Mouse (Mus musculus) kidney, postnatal 14 days (tissue): Measurements from ENCODE around the gene Pik3r1.

Experiments used
- DNase-seq: peaks from one replicate; pipeline ENCODE4 v3.0.0; 2022; ENCODE audit warnings: mixed read lengths

Pik3r1 gene

DNA sequence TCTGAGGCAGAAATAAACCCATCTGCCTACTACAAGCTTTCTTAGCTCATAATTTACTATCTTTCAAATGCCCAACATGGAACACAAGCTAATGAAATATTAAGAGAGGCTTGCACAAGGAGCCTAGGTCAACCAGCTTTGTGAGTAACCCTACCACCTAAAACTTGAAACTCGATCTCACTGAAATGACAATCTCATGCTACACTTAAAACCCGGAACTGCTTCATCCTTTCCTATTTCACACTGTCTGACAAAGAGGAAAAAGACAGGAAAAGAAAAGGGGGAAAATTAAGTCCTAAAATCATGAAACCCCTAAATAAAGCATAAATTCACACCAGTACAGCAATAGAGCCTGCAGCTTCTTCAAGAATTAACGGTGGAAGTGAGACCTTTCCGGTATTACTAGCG, 1.4 kb downstream of the Pik3r1 start:
- no peak for DNase-seq

DNA sequence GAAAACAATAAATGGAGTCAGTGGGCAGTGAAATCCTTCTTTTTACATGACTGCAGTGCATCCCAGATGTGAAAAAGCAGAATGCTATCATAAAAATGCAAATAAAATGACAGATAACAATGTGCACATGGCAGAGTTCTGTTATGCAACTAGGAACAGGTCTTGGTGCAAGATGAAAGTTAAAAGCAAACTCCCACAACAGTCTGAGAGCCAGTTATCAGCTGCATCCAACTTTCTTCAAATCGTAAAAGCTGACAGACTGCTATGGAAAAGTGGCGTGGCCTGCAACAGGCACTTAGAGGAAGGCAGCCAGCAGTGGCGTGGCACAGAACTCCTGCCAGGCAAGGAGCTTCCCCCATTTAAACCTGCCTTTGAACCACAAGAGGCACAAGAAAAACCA, 2.0 kb downstream of the Pik3r1 start:
- DNase-seq, result no peak

DNA sequence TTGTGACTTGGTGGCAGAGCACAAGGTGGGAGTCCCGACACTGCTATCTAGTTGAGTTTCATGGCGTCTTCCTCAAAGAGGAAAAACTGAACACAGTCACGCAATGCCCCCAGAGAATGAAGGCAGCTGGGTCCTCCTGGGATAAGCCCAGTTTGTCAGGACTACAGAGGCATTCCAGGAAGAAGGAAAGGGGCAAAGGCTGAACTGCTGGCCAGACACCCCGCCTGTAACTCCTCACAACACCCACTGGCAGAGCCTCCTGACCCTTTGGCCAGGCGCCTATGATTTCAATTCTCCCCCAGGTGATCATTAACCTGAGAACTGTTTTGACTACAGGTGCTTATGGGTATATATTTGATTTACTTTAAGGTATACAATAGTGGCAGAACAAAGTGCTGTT, 3.9 kb downstream of the Pik3r1 start:
- DNase-seq, result peak; percentile 84

DNA sequence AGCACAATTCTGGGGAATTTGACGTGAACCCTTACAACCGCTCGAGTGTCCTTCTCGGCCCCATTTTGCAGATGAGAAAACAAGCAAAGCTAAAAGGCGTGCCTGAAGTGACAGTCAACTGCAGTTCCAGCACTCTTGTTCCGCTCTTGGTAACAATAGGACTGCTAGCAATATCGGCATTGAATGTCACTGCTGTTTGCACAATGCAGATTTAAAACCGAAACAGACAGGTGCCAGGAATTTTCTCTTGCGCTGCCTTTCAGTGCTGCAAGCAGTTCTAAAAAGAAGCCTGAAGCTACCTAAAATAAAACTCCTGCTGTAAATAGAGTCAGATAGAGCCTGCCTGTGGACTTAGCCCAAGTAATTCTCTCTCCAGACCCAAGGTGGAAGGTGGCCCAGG, 4.3 kb downstream of the Pik3r1 start:
- DNase-seq, result no peak

DNA sequence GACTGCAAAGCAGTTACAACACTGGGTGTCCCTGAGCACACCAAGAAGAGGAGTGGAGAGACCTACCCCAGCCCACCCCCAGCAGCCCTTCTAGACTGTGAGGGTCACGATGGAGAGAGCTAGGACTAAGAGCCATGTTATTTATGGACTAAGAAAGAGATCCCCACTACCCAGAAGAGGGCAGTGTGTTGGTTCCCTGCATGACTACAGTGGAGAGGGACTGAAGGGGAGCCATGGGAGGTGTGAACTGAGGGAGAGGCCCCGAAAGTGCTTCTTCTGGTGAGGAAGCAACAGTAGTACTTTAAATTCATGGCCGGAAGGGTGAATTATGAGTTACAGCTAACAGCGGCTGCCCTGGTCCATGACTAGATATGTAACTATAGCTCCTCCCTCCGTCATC, 4.9 kb downstream of the Pik3r1 start:
- DNase-seq, result no peak

DNA sequence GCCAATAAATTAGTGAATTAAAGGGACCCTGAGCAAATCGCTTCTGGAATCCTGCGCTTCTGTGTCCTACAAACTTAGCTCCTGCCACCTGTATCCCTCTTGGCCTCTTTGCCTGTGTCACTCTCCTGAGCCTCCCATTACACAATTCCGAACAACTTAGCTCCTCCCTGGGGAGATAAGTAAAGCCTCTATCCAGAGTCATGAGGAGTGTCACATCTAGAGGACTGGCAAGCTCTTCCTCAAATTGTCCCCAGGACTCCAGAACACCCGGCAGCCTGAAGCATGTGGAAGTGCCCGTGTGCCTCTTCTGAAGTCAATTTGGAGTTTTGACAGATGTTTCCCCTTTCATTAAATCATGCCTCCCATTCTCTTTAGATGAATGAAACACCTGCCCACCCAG, 6.4 kb downstream of the Pik3r1 start:
- no peak for DNase-seq

DNA sequence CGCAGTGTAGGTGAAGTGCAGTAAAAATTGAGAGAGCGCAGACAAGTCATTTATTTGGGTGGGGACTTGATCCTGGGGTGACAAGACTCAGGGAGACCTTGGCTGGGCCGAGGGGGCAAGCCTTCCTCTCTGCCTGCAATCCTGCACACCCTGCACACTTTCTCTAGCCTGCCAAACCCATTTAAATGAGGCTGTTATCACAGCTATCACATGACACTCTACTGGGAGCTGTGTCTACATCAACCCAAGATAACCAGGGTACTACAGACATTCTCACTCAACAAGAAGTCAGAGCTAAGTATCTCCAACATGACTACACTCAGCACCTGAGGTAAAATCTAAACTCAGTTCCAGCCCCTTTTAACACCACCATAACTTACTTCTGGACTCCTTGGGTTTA, 7.1 kb downstream of the Pik3r1 start:
- no peak for DNase-seq

DNA sequence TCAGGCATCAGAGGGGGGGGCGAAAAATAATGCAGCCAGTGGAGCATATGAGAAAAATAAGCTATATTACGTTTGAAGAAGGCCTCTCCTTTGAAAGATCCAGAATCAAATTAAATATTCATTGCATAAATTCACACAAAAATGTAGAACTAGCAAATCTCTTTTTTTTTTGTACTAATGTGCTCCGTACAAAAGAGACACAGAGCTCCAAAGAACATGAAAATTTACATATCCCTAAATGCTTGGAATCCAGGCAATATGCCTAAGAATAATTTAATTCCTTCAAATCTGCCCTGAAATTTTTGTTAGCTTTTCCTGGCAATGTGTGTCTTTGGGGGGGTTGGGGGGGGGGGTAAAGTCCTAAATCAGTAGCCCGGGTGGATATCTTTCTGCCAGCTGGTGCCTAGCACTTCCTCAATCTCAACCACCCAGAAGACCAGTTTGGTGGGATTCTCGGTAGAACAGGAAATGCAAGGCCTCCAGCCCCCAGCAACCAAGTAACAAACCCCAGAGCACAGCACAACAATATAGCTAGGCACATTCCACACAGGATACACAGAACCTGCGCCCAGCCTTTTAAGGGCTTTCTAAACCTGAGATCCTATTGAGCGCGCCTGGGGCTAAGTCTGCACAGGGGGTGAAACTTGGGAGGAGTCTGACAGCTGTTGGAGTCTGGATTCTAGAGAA, 7.9 kb downstream of the Pik3r1 start:
- DNase-seq, result peak; percentile 31

DNA sequence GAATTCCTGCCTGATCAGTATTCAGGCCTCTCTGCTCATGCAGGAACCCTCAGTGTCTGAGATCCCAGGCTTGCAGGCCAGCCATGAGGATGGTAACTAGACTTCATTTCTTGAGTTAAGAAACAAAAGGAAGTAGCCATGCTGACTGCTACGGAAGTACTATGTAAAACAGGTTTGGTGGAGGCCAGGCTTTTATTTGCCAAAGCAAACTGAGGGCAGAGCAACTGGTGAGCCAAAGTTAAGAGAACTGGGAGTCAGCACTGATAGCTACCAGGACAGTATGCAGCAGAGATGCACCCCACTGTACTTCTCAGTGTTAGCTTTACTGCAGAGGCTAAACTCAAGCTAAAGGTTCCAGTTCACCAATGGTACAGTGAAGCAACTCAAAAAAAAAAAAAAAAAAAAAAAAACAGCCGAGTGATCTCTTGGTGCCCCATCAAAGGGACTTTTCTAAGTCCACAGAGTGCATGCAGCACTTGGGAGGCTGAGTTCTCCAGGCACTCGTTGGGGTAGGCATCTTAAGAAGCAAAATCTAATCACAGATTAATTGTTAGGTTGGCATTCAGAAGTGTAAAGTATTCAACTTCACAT, 8.6 kb downstream of the Pik3r1 start:
- DNase-seq, result no peak

DNA sequence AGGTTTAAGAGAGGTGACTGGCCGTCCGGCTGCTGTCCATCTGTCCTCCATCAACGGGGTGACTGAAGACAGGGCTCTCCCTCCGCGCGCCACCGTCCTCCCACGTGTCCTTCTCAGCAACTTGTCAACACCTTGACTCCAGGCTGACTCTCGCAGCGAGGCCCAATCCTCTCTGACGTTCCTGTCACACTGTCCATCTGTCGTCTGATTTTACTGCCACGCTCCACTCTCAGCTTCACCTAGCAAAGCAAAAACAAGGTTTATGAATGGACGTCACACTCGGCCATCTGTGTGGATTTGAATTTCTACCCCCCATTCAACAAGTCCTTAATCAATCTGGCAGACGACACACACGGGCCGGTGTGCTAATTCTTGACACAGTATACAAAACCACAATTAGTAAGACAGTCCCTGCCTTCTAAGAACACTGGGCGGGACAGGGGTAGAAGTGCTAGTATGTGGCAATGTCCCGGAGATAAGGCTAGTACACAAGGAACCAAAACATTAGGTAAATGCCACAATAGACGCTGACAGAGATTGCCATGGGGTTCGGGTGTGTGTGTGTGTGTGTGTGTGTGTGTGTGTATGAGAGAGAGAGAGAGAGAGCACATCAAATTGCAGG, 10.1 kb downstream of the Pik3r1 start:
- no peak for DNase-seq

DNA sequence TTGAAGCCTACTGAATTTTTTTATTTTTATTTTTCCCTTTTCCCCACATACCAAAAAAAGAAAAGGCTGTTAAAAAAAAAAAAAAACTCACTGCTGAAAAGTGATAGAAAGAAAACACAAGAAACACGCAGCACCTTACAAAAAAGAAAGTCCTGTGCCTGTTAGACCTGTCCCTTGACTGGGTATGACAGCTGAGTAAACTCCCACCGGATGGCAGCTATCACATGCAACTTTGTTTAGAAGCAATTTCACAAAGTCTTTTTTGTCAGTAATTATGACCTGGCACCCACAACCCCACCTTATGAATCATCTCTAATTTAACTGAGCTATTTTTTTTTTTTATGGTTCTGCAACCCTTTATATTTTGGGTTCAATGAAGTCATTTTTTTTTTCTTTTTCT, 12.8 kb downstream of the Pik3r1 start:
- DNase-seq, result no peak

DNA sequence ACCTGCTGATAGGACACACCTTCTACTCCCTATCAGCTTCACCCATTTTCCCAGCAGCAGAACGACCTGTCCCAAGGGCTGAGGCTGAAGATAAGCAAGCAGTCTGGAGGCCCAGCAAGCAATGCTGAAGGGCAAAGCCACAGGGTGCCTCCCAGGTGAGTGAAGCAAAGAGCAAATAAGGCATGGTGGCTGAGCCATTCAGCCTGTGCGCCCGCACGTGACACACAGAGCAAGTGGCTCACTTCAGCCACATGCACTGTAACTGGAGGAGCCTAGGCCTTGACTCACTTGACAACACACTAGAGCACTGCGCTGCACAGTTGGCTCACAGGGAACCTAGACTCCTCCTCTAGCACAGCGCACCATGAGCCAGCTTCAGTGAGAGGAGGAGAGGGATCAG, 14.4 kb downstream of the Pik3r1 start:
- peak; percentile 27 for DNase-seq

DNA sequence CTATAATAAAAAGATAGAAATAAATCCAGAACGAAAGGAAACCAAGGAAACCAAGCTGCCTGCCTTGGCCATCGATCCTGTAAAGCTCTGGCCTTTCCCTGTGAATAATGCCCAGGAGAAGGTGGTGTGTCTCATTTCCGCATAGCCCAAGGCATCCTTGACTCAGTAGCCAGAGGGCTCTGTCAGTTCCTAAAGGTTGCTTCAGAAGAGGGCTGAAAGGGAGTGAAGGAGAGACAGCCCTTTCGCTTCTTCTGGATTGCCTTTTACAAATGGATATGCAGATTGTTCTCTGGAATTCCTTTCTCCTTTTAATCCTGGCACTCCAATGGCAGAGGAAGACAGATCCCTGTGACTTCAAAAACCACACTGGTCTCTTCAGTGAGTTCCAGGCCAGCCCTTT, 16.2 kb downstream of the Pik3r1 start:
- DNase-seq, result no peak

DNA sequence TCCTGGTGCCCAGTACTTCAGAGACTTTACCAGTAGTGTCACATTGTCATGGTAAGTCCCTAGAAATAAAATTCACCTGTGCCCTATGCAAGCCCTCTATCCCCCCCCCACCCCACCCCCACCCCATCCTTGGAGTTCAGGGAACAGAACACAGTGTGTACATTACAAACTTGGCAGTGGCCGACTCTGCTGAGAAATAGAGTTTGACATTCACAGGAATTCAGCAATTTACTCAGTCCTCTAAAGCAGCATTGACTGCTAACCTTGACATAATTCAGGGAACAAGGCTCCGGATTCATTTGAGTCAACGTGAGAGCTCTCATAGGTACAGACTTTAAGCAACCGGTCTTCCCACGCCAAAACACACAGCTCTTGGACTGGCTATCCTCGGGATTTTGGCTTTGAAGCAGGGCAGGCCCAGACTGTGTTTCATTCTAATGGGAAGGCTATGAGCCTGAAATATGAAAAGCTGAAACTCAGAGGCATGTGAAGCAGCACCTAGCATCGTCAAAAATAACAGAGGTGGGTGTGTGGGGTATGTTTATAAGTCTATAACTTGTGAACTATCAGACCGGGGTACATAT, 21.9 kb downstream of the Pik3r1 start:
- DNase-seq, result no peak

DNA sequence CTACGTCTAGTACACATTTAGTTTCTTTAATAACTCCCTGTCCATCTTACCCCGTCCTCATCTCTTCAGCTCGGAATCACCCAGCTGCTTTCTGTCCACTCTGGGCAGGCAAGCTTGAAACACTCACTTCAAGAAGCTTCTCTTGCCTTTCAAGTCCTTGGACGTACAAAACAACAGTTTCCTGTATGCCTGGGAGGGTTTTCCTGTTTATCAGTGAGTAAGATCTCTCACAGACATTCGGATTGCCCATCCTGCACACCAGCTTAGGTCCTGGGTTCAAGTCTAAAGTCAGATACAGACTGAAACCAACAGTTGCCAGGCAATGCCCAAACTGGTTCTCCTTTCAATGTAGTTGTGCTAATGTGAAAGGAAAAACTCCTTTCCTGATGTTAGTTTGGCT, 23.1 kb downstream of the Pik3r1 start:
- DNase-seq, result no peak

DNA sequence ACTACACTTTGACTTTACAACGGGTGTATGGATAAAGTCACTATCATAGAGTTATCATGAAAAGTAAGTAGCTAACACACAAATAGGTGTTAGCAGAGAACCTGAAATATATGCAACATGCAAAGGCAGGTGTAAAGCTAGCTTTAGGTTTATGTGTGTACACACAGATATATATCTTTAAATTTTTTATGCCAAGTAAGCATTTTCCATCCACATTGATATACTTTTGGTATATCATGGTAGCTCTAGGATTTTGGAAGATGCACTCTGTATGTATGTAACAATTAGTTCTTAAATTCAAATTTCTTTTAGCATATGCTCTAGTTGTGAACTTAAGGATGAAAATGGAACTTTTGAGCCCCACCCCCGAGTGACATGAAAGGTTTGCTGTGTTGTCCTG, 24.0 kb downstream of the Pik3r1 start:
- DNase-seq, result no peak

DNA sequence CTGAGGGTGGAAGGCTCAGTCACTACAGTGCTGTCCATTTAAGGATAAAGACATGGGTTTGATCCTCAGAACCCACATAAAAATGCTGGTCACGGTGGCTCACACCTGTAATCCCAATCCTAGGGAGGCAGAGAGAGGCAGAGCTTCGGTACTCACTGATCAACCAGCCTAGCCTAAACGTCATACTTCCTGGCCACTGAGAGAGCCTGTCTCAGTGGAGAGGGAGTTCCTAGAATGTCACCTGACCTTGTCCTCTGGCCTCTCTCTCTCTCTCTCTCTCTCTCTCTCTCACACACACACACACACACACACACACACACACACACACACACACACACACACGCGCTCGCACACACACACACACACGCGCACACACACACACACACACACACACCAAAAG, 24.8 kb downstream of the Pik3r1 start:
- DNase-seq, result no peak

DNA sequence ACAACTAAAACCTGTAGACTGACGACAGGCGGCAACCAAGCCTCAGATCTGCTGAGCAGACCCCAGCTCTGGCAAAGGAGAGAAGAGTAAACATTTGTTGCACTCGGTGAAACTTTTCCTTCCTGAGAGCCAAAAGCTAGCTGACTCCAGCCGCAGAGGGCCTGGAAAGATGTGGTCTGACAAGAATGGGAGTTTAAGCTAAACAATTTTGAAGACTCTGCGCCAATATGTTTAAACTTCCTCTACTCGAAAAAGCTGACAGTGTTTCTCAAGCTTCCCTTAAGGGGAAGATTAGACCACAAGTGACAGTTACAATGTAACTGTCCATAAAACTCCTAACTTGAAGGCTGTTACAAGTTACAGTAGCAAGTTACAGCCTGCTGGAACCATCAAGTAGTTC, 25.4 kb downstream of the Pik3r1 start:
- DNase-seq, result no peak

DNA sequence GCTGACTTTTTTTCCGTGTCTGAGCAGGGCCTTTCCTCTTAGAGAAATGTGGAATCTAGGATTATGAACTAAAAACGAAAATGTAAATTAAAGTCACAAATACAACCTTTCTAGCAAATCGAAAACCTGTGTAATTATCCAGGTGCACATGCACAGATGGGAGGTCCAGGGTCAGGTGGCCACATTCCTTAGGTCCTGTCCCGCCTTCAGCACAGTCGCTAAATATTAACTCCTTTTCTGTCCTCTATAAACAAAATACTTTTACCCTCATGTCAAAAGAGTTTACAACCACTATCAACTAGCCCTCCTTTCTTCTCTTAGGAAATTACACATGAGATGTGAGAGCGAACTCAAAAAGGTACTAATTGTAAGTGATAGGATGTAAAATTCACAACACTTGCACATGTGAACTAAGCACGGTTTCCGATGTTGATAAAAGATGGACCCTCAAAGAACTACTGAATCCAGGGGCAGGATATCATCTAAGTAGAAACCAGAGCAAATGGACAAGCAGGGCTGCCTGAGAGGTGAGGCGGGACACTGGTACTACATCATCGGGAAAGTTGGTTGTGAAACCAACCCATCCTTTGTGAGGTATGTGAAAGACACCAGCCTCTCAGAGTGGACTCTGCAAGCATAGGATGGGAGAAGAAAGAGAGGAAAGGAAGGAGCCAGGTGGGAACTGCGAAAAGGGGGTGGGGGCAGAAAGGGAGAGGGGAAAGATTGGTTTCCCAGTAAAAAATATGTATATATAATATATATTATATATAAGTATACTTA, 26.3 kb downstream of the Pik3r1 start:
- DNase-seq, result peak; percentile 58

DNA sequence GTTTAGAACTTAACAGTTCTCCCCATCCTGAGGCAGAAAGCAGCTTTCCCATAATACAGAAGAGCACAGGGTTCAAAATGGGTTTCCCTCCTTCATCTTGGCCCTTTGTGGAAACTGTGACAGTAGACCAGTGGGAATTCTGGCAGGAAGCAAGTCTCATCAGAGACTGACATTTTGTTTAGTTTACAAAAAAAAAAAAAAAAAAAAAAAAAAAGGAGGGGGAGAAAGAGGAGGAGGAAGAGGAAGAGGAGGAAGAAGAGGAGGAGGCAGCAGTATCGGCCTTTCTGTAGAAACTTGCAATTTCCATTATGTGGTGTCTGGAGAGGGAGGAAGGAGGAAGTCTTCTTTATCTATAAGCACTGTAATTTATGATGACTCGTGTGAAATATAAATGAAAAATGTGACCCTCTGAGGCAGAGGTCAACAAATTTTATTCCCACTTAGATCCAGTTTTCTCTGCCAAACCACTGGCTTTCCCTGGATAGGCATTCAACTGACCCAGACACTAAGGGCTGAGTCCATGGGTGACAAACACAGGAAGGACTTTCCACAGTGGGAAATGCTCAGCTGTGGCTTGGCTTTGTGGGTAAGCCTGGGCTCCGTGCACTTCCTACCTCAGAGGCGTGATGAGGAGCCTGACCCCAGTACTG, 28.2 kb downstream of the Pik3r1 start:
- peak; percentile 58 for DNase-seq

DNA sequence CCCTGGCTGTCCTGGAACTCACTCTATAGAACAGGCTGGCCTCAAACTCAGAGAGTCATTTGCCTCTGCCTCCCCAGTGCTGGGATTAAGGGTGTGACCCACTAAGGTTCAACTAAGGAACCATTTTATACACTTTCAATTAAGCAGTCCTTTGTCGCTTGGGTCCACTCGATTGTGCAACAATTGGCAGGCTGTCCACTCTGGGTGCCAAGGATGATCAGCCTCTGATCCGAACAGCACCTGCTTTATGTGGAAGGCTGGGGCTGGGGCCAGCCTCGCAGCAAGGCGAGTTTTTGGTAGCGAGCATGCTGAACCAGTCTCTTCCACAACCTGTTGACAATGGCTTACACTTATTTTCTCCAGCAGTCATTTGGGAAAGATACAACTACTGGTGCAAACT, 29.2 kb downstream of the Pik3r1 start:
- DNase-seq, result no peak

DNA sequence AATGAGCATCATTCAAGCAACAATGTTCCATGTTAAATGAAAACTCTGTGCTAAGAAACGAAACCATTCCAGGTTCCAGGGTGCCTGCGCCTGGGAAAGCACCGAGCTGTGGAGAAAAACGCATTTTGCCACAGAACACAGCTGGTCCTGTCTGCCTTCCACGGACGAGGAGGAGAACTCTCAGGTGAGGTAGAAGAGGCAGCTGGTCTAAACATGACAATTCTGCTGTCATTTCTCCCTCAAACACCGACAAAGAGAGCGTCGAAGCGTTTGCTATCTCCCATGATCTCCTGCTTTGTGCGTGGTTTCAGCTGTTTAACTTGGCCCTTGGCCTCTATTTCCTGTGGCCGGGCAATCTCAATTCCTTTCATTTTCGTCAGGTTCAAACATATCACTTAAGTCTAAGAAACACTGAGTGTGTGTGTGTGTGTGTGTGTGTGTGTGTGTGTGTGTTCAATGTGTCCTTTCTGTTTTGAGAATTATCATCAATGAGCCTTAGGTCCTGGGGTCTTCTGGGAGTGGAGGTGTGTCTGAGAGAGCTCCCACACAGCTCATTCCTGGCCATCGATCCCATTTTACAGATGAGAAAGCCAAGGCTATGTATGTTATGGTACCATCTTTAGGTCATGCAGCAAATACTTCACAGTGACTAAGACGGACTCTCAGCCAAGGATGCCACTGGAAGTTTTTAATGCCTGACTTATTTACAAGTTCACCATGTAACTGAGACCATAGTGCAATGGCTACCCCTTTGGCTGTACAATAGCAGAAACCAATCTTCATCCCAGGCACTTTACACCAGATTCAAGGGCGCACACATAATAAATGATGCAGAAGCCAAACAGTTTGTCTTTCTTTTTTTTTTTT, 31.3 kb downstream of the Pik3r1 start:
- DNase-seq, result no peak
